Mouse (Mus musculus) heart, postnatal 0 days (tissue): ENCODE measurements around the gene Zmynd12. TPM values are rescaled to one million over a fixed set of nuclear protein-coding genes. Genes with fewer than 3 reads are reported as not detected.

Experiments
- ATAC-seq: fragments of 200-750 bp; cut with Nextera tagmentation; 2 replicates; pipeline ENCODE4 v1.8.0; 2017; ENCODE audit warnings: low read depth, moderate number of reproducible peaks, moderate library complexity; ENCODE audit not compliant: insufficient read depth
- DNase-seq: peaks from one replicate; pipeline ENCODE4 v3.0.0-alpha.2; 2016; ENCODE audit warnings: low spot score
- H3K27ac ChIP-seq: fragments of 300-500 bp; sonication (generic); 2 replicates; pipeline ENCODE4 v1.5.1; 2014; ENCODE audit warnings: low read depth, mild to moderate bottlenecking
- H3K27me3 ChIP-seq: fragments of 300-500 bp; sonication (generic); 2 replicates; pipeline ENCODE4 v1.6.1; 2014; ENCODE audit warnings: low read length, mixed read lengths; ENCODE audit not compliant: control insufficient read depth, insufficient read depth
- H3K36me3 ChIP-seq: fragments of 300-500 bp; sonication (generic); replicated peaks from 2 replicates; pipeline ENCODE4 v1.6.1; 2014; ENCODE audit warnings: low read length, mixed read lengths; ENCODE audit not compliant: control insufficient read depth, insufficient read depth
- H3K4me1 ChIP-seq: fragments of 300-500 bp; sonication (generic); 2 replicates; pipeline ENCODE4 v1.6.1; 2014; ENCODE audit warnings: antibody characterized with exemption; ENCODE audit not compliant: control insufficient read depth, insufficient read depth
- H3K4me2 ChIP-seq: fragments of 300-500 bp; sonication (generic); 2 replicates; pipeline ENCODE4 v1.6.1; 2014; ENCODE audit warnings: low read depth, mild to moderate bottlenecking, low read length, moderate library complexity
- H3K4me3 ChIP-seq: fragments of 300-500 bp; sonication (generic); 2 replicates; pipeline ENCODE4 v1.5.1; 2014; ENCODE audit warnings: low read depth, low read length
- H3K9ac ChIP-seq: fragments of 300-500 bp; sonication (generic); replicated peaks from 2 replicates; pipeline ENCODE4 v1.6.1; 2014; ENCODE audit warnings: low read depth, low read length, mixed read lengths
- H3K9me3 ChIP-seq: fragments of 300-500 bp; sonication (generic); replicated peaks from 2 replicates; pipeline ENCODE4 v1.6.1; 2016; ENCODE audit warnings: low read length; ENCODE audit not compliant: control insufficient read depth
- CTCF ChIP-seq: IDR thresholded peaks from 2 replicates; pipeline ENCODE4 v1.5.1; 2016; ENCODE audit warnings: antibody characterized with exemption, control low read depth, low read depth
- EP300 ChIP-seq: IDR thresholded peaks from 2 replicates; pipeline ENCODE4 v1.6.1; 2016; ENCODE audit warnings: antibody characterized with exemption, low read depth
- whole genome bisulfite sequencing: fragments of 180-500 bp; shearing (Covaris S2); extraction: QIAGEN DNeasy Blood & Tissue Kit; methylation state at CpG from one replicate; pipeline ENCODE4 v1.1.7; 2014; 5-methylcytosine and 5-hydroxymethylcytosine counted together
- polyA plus RNA-seq: library from polyadenylated mRNA; unstranded; fragments of >200 nt; fragmentation: Nextera tagmentation; extraction: Ambion mirVana; gene quantifications from 2 replicates; pipeline ENCODE4 v1.2.1, GENCODE M21; 2015
- total RNA-seq: library from RNA; depleted of rRNA; stranded (reverse); fragments of >200 nt; gene quantifications from 2 replicates; pipeline ENCODE4 v1.2.3, GENCODE M21; 2014; ENCODE audit warnings: low replicate concordance

Gene Zmynd12
- total and polyA plus RNA-seq, 2 experiments from 2014 or later: 0.37 TPM; not detected in 1

DNA sequence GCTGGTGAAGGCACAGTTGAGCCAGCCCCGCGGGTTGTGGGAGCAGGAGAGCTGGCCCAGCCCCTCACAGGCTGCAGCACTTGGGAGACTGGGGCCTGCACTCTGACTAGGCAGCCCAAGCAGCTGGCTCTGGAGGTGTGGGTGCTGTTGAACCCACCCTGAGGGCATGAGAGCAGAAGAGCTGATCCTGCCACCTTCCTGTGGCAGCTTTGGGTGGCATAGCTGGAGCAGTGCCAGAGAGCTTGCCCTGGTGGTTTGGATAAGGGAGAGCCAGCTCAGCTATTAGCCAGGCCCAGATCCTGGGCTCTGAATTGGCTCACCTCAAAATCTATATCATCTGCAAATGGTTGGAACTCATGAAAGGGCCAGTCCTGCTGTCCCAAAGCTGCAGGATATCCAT, 5.1 kb downstream of the Zmynd12 start:
- TF ChIP-seq EP300: no peak
- no peak for TF ChIP-seq CTCF
- no peak for DNase-seq
- no peak for ATAC-seq
- Histone ChIP-seq H3K4me2 (no peak overlapping the region), H3K4me3 (no peak overlapping the region), H3K36me3 (no peaks in the 10 kb centered on the region), H3K9ac (no peak overlapping the region), H3K4me1 (peaks cover 6% of the 10 kb centered on the region), H3K9me3 (no peaks in the 10 kb centered on the region), H3K27ac (no peak overlapping the region), H3K27me3 (no peaks in the 10 kb centered on the region)
- WGBS: 53% methylated on average over 2 of the region's 2 CpGs

DNA sequence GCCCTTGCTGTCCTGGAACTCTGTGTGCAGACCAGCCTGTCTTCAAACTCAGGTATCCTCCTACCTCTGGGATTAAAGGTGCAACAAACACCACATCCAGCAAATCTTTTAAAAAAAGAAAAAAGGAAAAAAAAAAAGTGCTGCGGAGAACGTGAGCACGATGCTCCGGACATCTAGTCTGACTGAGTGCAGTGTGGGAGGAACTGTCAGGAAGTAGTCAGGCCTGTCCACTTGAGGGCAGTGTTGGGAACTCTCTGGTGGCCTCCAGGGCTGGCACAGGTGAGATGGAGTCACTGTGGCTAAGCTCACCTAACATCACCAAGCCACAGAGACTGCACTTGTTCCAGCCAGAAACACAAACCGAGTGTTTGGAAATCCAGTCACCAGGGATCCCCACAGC, 8.1 kb downstream of the Zmynd12 start:
- no peak overlapping the region for H3K9ac ChIP-seq
- TF ChIP-seq CTCF: peak; percentile 66
- TF ChIP-seq EP300: no peak

DNA sequence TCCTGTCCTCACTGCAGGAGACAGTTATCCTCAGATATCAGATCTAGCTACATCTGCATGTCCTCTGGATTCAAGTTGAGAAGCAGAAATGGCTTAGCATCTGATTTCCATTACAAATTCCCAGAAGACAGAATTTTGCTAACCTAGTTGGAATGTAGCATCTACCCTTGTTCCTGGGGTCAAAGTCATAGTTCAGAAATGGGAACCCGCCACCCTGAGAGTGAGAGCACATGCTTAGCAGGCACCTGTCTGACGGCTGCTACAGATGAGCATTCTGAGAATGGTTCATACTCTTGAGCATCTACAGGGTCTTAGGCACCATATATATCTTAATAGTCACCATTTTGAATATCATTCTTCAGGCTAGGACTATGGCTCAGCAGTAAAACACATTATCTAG, 15.3 kb downstream of the Zmynd12 start:
- DNase-seq (no peak), ATAC-seq (no peak)
- no peak overlapping the region for H3K27ac ChIP-seq
- no peak overlapping the region for H3K4me2 ChIP-seq
- H3K9me3 ChIP-seq: peaks cover 8% of the 10 kb centered on the region
- TF ChIP-seq CTCF: no peak
- TF ChIP-seq EP300: no peak
- no peaks in the 10 kb centered on the region for H3K27me3 ChIP-seq
- WGBS: 87% methylated on average over 2 of the region's 2 CpGs
- H3K4me1 ChIP-seq: no peaks in the 10 kb centered on the region
- no peaks in the 10 kb centered on the region for H3K36me3 ChIP-seq
- H3K9ac ChIP-seq: no peak overlapping the region
- no peak overlapping the region for H3K4me3 ChIP-seq

More for the DNA sequence above, 8.1 kb downstream of the Zmynd12 start:
- H3K9me3 ChIP-seq: peaks cover 3% of the 10 kb centered on the region; the same call in 1 of the 2 replicates
- no peaks in the 10 kb centered on the region for H3K27me3 ChIP-seq
- H3K4me2 ChIP-seq: no peak overlapping the region
- H3K27ac ChIP-seq: no peak overlapping the region
- peak; percentile 31 for DNase-seq
- WGBS: 23% methylated on average over 5 of the region's 5 CpGs
- H3K4me1 ChIP-seq: no peaks in the 10 kb centered on the region
- peak; percentile 73 for ATAC-seq
- no peak overlapping the region for H3K4me3 ChIP-seq
- H3K36me3 ChIP-seq: no peaks in the 10 kb centered on the region

DNA sequence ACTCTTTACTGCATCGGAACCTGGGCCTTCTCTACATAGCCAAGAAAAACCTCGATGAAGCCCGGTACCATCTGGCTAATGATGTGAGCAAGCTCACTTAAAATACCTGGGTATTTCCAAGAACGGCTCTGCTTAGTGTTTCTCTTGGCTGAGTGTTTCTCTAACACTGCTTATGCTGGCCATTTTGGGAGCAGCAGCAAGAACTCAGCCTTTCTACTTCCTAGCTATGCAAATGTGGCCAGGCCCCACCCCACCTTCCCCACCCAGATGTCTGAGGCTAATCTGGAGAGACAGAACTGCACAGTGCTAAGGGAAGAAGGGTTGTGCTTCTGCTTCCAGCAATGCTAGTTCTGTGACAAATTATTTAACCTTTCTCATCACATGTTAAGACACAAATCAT, 19.2 kb downstream of the Zmynd12 start:
- no peak for ATAC-seq
- 79% methylated on average over 4 of the region's 4 CpGs for WGBS
- DNase-seq: no peak

DNA sequence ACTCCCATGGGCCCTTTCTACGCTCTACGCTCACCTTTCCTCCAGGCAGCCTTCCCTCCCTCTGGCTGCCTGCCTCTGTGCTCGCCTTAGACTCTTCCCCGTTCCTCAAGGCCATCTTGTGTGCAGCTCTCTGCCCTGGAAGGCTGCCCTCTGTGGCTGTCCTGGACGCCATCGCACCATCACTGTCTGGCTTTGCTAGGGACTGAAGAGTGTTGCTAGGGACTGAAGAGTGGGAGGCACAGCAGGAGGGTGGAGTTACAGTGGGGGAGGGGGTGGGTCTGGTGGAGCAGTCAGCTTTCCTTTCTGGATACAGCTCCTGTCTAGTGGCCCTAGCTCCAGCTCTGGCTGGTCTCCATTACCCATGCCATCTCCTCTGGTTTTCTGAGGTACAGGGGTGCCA, 19.9 kb downstream of the Zmynd12 start:
- Histone ChIP-seq H3K9ac (no peak overlapping the region), H3K36me3 (no peaks in the 10 kb centered on the region), H3K27me3 (no peaks in the 10 kb centered on the region), H3K4me3 (no peak overlapping the region), H3K4me2 (no peak overlapping the region), H3K9me3 (no peaks in the 10 kb centered on the region), H3K27ac (no peak overlapping the region), H3K4me1 (no peaks in the 10 kb centered on the region)
- no peak for ATAC-seq
- WGBS: 53% methylated on average over 6 of the region's 6 CpGs
- TF ChIP-seq EP300: no peak
- no peak for TF ChIP-seq CTCF
- DNase-seq: no peak

More for the DNA sequence above, 19.2 kb downstream of the Zmynd12 start:
- no peaks in the 10 kb centered on the region for H3K36me3 ChIP-seq
- H3K27me3 ChIP-seq: no peaks in the 10 kb centered on the region
- H3K4me3 ChIP-seq: no peak overlapping the region
- H3K27ac ChIP-seq: no peak overlapping the region
- H3K4me2 ChIP-seq: no peak overlapping the region
- TF ChIP-seq CTCF (no peak), EP300 (no peak)
- no peaks in the 10 kb centered on the region for H3K9me3 ChIP-seq
- H3K4me1 ChIP-seq: no peaks in the 10 kb centered on the region
- H3K9ac ChIP-seq: no peak overlapping the region

DNA sequence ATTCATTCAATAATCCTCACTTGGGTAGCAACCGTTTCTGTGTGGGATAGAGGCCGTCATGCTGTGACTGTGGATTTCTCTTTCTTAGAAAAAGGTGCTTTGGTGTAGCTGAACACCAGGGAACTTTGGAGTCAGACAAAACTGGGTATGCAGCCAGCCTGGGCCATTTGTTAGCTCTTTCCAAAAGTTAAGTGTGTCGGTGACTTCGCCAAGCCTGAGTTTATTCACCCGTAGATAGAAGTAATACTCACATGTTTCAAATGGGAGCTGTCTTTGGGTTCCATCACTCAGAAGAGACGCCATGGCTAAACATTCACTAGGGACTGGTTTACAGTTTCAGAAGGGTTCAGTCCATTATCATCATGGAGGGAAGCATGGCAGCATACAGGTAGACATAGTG, 24.6 kb downstream of the Zmynd12 start:
- H3K4me2 ChIP-seq: no peak overlapping the region
- no peaks in the 10 kb centered on the region for H3K9me3 ChIP-seq
- ATAC-seq (no peak), DNase-seq (no peak)
- TF ChIP-seq EP300 (no peak), CTCF (no peak)
- no peak overlapping the region for H3K9ac ChIP-seq
- H3K4me1 ChIP-seq: no peaks in the 10 kb centered on the region
- no peaks in the 10 kb centered on the region for H3K36me3 ChIP-seq
- no peak overlapping the region for H3K4me3 ChIP-seq
- no peak overlapping the region for H3K27ac ChIP-seq
- WGBS: 92% methylated on average over 6 of the region's 6 CpGs
- H3K27me3 ChIP-seq: no peaks in the 10 kb centered on the region
